Mouse (Mus musculus): Measurements from ENCODE around the gene Gabarapl2.

DNA sequence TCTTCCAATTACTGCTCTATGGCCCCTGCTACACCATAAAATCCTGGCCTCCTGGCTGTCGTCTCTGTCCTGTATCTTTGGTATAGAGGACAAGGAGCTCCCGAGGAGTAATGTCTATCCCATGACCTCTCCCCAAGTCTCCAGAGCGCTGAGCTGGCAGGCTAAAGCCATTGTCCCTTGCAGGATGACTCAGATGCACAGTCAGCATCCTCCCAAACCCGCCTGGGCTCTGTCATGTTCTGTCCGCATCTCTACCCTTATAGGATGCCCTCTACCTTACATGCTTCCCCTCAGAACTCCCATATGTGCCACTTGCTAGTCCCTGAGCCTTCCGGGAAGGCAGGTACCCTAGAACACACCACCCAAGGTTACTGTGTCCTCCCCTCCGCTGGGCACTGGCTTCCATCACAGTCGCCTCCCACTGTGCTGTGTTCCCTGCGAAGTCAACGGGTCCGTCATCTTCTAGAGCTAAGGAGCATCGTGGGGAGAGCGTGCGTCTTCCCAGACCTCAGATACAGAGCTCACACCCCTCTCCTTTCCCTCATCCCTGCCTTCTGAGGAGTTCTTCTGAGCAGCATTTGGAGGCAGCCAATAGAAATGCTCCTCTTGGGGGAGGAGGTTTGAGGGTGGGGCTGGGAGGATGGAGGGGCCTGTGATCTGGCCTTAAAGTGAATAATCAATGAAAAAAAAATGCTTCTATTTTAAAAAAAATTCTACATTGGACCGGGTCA, 20.3 kb downstream of the Gabarapl2 start:
- TF ChIP-seq CTCF (IDR thresholded peaks at IDR 0.05; ENCODE audit: low read depth, low read length) (no peak), POLR2A (IDR thresholded peaks at IDR 0.05; ENCODE audit: insufficient read depth, low read length) (no peak)

All from ES-Bruce4 (cell line).